Mouse (Mus musculus): ENCODE results near the gene Shbg. TPM values are rescaled to one million over a fixed set of nuclear protein-coding genes. Genes with fewer than 3 reads are reported as not detected.

The Shbg gene
- total RNA-seq, 2 experiments from 2014 or later, result 0.54 TPM; not detected in 1

Small RNA genes lying within 50 kb of the gene (microRNA-seq; reads per million reads assigned to microRNA genes)
- gene Mir1934 (1.3 to 1.6 reads per million in 2 experiments), gene Mir467f (0 reads per million in 2 experiments)

Other genes starting within 250 kb of the Shbg start
- gene Chd3, start 248.5 kb downstream of the Shbg start, total RNA-seq (2021), result 10 to 100 TPM; 39.0 to 59.5 TPM
- 10 to 100 TPM; 83.8 to 94.5 TPM for gene Naa38, start 222.4 kb downstream of the Shbg start, total RNA-seq (2021)
- gene Cyb5d1, start 222.3 kb downstream of the Shbg start, total RNA-seq (2021), result 10 to 100 TPM; 18.8 to 22.3 TPM
- gene Tmem88, start 219.7 kb downstream of the Shbg start, total RNA-seq (2021), result 10 to 100 TPM; 14.0 to 15.7 TPM
- gene Kdm6b, start 204.2 kb downstream of the Shbg start, total RNA-seq (2021), result 10 to 100 TPM; 35.9 to 47.5 TPM
- gene Dnah2, start 68.8 kb downstream of the Shbg start, total RNA-seq (2021), result 1 to 10 TPM in 1 of 2 experiments, under 1 TPM in 1; 0.07 to 1.1 TPM
- gene Efnb3, start 57.7 kb downstream of the Shbg start, total RNA-seq (2021), result 1 to 10 TPM; 1.6 to 2.3 TPM
- 1 to 10 TPM; 4.3 to 5.5 TPM for gene Wrap53, start 37.6 kb downstream of the Shbg start, total RNA-seq (2021)
- 10 to 100 TPM; 30.9 to 41.2 TPM for gene Trp53, start 37.5 kb downstream of the Shbg start, total RNA-seq (2021)
- 100 to 1,000 TPM; 351 to 394 TPM for gene Atp1b2, start 12.0 kb downstream of the Shbg start, total RNA-seq (2021)
- gene Sat2, start 4.1 kb upstream of the Shbg start, total RNA-seq (2021), result 1 to 10 TPM; 5.6 to 5.7 TPM
- 10 to 100 TPM; 66.3 to 85.0 TPM for gene Fxr2, start 15.1 kb upstream of the Shbg start, total RNA-seq (2021)
- gene Sox15, start 37.4 kb upstream of the Shbg start, total RNA-seq (2021), result under 1 TPM in 1 of 2 experiments, not detected in 1; 0.32 TPM
- 10 to 100 TPM; 21.1 to 21.3 TPM for gene Mpdu1, start 44.7 kb upstream of the Shbg start, total RNA-seq (2021)
- 10 to 100 TPM in 1 of 2 experiments, 1 to 10 TPM in 1; 6.1 to 14.1 TPM for gene Cd68, start 48.2 kb upstream of the Shbg start, total RNA-seq (2021)
- 100 to 1,000 TPM; 216 to 234 TPM for gene Eif4a1, start 54.5 kb upstream of the Shbg start, total RNA-seq (2021)
- gene Senp3, start 64.2 kb upstream of the Shbg start, total RNA-seq (2021), result 10 to 100 TPM; 29.5 to 36.0 TPM
- 1 to 10 TPM; 1.6 to 2.1 TPM for gene Tnfsf13, start 67.9 kb upstream of the Shbg start, total RNA-seq (2021)
- gene Tnfsf12, start 77.9 kb upstream of the Shbg start, total RNA-seq (2021), result 10 to 100 TPM; 15.9 to 17.6 TPM
- 1 to 10 TPM; 2.9 to 4.5 TPM for gene Tnfsfm13, start 78.2 kb upstream of the Shbg start, total RNA-seq (2021)
- 10 to 100 TPM; 45.9 to 49.4 TPM for gene Polr2a, start 140.7 kb upstream of the Shbg start, total RNA-seq (2021)
- not detected for gene Slc35g3, start 144.1 kb upstream of the Shbg start, total RNA-seq (2021)
- 10 to 100 TPM; 21.0 to 29.3 TPM for gene Zbtb4, start 148.0 kb upstream of the Shbg start, total RNA-seq (2021)
- 100 to 1,000 TPM; 105 to 124 TPM for gene Chrnb1, start 178.0 kb upstream of the Shbg start, total RNA-seq (2021)
- gene Fgf11, start 184.0 kb upstream of the Shbg start, total RNA-seq (2021), result 10 to 100 TPM; 10.5 to 12.2 TPM
- gene Tmem102, start 187.7 kb upstream of the Shbg start, total RNA-seq (2021), result not detected
- gene Gm39566, start 197.4 kb upstream of the Shbg start, total RNA-seq (2021), result not detected
- not detected for gene Spem2, start 200.6 kb upstream of the Shbg start, total RNA-seq (2021)
- not detected for gene Spem1, start 204.3 kb upstream of the Shbg start, total RNA-seq (2021)
- 10 to 100 TPM; 10.3 to 15.9 TPM for gene Nlgn2, start 219.9 kb upstream of the Shbg start, total RNA-seq (2021)
- gene Tmem256, start 220.6 kb upstream of the Shbg start, total RNA-seq (2021), result 100 to 1,000 TPM; 121 to 122 TPM
- 10 to 100 TPM; 25.4 to 27.9 TPM for gene Plscr3, start 228.5 kb upstream of the Shbg start, total RNA-seq (2021)
- under 1 TPM; 0.11 to 0.31 TPM for gene Tnk1, start 240.8 kb upstream of the Shbg start, total RNA-seq (2021)

Data from gastrocnemius, postnatal 10 days (tissue).